Mouse (Mus musculus) A20 (cell line): ENCODE measurements around the gene Arhgdib.

ENCODE experiments used
- DNase-seq: peaks from one replicate; pipeline ENCODE4 v3.0.0-alpha.2; 2011; ENCODE audit warnings: low read depth, low spot score

Gene Arhgdib

DNA sequence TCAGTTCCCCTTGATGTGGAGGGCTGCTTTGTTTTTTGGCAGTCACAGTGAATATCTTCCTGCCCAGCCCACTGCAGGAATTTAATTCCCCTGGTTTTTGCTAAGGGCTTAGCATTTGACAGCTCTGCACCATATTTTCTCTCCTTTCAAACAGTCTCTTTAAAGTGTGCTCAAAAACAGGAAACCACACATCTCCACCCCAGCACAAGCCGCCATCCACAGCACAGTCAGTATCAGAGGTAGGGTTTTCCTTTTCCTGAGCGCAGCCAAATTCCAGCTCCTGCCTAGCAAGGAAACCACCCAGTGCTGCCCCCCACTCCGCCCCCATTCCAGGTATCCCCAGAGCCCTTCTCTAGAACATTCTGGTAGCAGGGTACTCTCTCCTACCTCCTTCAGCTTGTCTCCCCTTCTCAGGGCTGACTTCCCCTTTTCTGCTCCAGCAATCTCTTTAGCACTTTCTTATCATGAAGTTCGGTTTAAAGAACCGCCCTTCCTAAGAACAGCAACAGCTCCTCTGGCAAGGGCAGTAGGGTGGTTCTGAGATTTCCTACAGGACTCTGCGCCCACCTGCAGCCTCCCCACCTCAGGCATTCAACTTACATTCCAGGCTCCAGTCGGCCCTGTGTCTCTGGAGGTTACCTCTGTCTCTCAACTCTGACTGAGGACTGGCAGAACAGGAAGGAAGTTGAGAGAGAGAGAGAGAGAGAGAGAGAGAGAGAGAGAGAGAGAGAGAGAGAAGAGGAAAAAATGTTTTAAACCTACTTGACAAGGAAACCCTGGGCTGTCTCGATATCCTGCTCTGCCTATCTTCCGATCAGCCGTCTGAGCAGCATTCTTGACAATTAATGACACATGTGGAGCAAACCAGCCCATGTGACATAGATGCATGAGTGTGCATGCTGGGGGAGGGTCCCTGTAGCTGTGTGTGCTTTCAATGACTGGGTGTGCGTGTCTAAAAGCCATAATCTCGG lies at the start of gene Arhgdib:
Arhgdib (minus strand) TSS at position 849 of the 971 bp plus-strand sequence.
- peak; percentile 93 for DNase-seq

DNA sequence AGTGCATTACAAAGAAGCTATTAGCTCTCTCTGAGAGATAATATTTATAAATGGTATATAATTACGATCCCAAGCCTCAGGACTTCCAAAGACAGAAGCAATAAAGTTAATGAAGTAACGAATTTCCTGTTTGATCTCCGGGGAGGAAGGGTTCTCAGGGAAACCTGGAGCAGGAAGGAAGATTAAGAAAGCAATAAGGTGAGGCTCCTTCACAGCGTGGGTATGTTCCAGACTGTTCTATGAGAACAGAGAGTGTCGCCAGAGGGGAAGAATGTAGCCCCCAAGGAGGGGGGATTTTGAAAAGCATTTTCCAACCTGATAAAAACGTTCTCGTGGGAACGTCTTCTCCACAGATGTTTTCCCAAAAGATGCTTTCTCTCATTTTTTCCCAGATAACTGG lies 48.9 kb upstream of the Arhgdib start:
- DNase-seq = no peak

DNA sequence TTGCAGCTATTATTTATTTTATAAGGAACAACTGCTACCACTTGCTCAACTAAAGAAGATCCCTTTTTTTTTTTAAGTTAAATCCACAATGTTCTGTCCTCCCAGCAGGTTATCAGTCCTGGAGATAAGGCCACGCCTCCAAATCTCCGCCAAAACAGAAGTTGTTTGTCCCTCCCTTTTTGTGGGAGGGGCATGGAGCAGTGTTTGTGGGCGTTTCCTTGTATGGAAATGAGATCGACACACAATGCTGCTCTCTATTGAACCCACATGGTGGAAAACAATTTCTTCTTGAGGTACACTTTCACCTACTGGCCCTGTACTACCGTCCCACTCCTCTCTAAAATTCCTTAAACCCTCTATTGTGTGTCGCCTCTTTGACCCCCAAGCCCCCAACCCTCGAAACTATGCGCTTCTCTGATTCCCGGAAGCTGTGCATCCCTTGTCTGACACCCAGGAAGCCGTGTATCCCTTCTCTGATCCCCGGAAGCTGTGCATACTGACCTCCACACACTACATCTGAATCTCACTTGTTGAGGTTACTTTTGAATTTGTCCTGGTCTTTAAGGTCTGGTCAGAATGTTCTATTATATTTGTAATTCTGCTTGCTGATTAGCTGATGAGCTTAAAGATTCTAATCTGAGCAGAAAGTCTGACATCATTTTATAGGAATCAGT lies 48.3 kb upstream of the Arhgdib start:
- peak; percentile 52 for DNase-seq

DNA sequence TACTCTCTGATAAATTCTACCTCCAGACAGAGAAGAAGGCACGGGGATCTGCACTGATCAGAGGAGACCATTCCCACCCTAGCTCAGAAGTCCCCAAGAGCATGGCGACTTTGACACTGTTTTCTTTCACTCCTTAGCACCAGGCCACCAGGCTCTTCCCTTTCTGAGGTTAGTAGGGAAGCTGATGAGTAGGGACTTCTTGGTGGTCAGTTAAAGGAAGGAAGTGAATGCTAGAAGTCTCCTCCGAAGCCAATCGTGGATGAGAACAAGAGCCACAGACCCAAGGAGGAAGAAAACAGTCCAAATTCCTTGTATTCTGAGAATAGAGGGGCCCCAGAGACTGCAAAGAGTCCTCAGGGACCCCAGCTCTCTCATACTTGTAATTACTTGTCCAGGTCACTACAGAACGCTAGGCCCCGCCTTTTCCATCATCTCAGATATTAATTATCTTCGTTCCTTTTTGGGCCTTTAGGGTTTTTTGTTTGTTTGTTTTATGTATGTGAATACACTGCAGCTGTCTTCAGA lies 46.9 kb upstream of the Arhgdib start:
- no peak for DNase-seq

DNA sequence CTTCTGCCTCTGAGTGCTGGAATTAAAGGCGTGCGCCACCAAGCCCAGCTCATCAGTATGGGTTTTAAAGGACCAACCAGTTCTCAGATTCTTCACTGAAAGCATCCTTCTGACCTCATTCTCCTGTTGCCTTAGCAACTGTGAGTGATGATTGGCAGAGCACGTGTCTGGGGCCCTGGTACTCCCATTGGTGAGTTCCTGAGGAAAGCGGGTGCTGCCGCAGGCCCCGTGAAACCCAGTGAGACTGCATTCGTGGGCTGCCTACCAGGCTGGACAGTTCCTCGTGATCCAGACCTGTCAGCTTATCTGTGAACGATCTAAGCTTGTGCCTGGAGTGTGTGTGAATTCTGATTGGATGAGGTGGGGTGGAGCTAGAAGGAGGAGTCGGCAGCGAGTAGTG lies 45.0 kb upstream of the Arhgdib start:
- DNase-seq = no peak

DNA sequence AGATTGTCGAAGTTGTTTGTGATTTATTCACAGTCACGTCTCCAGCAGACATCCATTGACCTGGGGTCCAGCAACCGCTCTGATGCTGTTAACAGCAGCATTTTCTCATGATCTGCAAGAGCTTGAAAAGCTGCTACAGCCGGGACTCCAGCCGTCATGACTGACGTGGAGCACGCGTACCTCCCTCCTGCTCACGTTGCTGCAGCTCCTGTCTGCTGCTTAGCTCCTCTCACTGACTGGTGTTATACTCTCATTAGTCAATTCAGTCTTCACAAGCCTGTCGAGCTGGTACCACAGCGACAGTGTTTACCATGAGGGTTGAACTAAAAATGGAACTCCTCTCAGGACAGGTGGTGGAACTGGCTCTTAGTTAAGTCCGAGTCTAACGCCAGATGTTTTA lies 44.3 kb upstream of the Arhgdib start:
- no peak for DNase-seq

DNA sequence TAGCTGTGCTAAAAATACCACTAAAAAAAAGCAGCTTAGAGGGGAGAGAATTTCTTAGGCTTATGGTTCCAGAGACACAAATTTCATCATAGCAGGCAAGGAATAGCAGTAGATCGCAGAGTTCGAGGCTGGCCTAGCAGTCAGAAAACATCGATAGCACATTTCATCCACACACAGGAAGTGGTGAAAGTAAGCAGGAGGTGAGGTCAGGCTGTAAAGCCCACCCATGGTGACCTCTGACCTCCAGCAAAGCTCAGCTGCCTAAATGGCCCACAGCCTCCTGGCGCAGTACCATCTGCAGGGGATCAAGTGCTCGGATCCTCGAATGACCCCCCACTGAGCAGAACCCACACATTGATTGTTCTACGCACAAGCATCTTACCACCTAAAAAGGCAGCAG lies 41.5 kb upstream of the Arhgdib start:
- DNase-seq = no peak

DNA sequence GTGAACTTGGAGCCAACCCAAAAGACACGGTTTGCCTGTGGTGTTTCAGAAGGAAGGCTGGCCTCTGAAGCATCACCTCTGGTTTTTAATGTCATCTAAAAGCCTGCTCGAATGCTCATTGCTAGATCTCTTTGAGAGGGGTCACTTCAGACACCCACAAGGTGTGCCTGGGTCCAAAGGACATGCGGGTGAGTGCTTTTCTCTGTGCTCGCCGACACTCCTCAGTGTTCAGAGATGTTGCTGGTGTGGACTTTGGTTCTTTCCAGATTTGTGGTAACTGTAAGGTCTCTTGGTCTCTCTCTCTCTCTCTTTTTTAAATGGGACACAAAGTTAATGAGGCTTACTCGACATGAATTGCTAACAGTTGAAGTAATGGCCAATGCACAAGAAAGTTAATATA lies 40.9 kb upstream of the Arhgdib start:
- no peak for DNase-seq

DNA sequence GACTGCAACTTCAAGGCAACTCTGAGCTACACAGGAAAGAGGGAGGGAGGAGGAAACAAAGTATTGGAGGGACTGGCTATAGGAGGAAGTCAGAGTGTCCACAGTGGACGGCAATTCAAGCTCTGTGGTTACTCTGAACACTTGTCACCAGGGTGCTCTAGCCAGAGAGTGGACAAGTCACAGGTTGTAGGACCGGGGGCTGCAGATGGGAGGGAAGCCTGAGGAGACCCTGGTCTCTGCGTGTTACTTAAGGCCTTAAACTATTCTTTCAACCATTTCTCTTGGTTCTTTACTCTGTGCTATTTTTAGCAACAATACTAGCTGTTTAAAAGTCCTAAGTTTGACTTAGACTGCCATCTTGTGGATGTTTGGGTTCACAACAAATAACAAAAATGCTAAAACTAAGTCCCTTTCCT lies 38.6 kb upstream of the Arhgdib start:
- DNase-seq = peak; percentile 55

DNA sequence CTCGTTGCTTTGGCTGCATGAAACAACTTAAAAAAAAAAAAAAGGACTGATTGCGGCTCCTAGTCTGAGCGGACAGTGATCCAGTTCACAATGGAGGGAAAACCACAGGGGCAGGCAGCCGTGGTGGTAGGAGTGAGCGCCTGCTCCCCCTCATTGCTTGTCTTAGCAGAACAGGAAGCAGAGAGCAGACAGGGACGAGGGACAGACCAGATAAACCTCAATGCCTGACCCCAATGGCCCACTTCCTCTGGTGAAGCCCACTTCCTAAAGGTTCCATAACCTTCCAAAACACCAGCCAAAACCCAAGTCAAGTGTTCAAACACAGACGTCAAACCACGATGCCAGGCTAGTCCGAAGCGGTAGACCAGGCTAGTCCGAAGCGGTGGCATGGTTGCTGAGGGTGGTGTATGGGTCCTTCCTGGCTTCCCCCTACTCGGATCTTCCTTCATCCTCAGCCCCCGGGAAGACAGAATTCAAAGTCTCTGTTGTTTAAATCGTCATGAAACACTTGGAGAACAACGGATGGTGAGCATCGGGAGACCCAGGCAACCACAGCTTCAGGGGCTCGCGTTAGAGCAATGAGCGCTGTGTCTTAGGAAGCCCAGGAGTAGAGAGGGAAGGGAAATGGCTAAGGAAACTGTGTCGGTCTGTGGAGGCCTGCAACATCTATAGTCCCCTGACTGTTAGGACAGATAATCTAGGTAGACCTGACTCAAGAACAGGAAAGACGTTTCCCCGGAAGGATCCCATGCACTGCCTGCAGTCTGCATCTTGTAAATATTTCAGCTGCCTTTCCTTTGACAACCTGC lies 37.8 kb upstream of the Arhgdib start:
- DNase-seq = no peak

DNA sequence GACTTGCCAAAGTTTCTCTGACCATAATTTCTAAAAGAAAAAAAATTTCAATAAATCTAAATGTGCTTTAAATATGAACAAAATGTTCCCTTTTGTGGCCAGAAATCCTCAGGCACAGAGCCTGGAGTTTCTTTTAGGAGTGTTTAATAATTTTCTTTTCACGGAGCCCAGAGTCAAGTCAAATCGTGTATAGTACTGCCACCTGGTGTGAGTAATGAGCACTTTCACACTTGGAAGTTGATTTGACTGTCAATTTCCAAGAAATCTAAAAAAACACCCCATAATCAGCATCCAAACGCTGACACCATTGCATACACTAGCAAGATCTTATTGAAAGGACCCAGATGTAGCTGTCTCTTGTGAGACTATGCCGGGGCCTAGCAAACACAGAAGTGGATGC lies 27.2 kb upstream of the Arhgdib start:
- peak; percentile 50 for DNase-seq

DNA sequence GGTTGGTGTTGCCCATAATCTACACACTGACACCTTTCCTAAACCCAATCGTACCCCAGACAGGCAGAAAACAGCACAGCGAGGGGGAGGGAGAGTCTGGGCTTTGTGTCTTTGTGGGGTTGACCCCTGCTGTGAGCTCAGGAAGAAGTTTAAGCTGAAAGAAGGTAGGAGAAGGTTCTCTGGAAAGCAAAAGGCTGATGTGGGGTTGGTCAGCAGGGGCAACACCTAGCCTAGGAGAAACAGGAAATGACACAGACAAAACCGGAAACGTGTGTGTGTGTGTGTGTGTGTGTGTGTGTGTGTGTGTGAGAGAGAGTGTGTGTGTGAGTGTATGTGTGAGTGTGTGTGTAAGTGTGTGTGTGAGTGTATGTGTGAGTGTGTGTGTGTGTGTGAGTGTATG lies 25.8 kb upstream of the Arhgdib start:
- DNase-seq = peak; percentile 62

DNA sequence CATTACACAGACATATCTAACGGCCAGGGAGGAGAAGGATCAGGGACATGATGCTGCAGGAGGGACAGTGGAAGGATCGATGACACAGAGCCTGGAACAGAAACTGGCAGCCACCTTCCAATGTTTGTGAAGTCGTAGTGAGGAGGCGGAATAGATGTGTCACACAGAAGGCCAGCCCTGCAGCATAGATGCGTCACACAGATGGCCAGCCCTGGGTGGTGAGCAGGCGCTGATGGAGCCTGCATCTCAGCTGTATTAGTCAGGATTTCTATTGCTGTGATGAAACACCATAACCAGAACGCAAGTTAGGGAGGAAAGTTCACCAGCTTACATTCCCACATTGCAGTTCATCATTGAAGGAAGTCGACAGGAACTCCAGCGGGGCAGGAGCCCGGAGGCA lies 24.2 kb upstream of the Arhgdib start:
- DNase-seq = no peak

DNA sequence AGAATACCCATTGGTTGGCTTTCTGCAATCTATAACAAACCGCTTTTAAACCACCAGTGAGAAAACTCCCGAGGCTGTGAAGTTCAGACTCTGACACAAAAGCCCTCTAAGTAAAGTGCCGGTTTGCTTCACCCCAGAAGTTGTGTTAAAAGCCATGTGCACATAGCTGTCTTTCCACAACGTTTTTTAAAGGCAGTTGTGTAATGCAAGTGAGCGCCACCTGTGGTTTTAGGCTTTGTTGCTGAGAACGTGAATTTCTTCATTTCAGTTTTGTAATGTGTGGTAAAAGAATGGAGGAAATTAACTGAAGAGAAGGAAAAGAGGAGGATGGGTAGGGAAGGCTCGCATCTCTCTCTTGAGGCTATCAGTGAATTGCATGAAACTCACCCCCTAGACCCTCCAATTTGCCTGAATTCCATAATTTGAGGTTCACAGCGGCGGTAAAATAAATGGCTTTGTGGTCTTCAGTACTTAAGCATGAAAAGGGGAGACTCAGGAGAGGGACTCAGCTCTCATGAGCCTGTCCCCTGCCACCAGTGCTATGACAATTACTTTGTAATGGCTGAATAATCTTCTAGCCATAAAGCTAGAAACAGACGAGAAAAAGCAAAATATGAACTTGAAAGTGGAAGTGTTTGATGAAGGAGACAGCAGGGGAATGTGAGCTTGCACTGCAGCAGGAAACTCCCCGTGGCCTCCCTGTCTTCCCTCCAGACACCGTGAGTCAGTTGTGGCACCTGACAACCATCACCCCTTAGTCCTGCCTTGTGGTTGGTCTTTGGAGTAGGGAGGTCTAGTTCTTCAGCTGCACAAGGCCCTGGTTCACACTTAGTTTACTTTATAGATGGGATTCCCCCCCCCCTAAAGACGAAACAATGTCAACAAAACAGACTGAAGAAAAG lies 23.2 kb upstream of the Arhgdib start:
- peak; percentile 81 for DNase-seq

DNA sequence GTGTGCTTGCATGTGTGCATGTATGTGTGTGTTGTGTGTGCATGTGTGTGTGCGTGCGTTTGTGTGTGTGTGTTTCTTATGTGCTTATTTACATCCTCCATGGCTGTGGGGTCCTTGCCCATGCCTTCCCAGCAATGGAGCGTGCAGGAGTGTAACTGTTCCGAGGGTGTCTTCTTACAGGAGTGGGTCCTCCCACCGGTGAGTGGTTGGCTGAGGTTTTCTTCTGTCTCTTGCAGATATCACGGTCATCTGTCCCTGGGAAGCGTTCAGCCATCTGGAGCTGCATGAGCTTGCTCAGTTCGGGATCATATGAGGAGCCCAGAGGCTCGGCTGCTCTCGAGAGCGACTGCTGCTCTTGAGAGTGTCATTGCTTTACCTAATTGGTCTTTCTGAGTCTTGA lies 21.3 kb upstream of the Arhgdib start:
- no peak for DNase-seq

DNA sequence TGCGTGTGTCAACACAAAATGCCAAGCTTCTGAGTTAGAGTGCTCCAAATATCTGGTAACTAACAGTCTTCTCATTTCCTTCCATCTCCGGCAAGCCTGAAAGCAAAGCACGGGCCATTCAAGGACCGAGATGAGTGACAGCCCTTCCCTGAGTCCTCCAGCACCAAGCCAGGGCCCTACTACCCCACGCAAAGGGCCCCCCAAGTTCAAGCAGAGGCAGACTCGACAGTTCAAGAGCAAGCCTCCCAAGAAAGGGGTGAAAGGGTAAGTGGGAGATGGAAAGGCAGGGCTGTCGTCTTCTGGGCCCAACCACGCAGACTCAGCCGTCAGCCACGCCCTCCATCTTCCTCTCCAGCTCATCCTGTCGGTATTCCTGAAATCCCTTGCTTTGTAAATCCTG lies 17.4 kb upstream of the Arhgdib start:
- DNase-seq = no peak

DNA sequence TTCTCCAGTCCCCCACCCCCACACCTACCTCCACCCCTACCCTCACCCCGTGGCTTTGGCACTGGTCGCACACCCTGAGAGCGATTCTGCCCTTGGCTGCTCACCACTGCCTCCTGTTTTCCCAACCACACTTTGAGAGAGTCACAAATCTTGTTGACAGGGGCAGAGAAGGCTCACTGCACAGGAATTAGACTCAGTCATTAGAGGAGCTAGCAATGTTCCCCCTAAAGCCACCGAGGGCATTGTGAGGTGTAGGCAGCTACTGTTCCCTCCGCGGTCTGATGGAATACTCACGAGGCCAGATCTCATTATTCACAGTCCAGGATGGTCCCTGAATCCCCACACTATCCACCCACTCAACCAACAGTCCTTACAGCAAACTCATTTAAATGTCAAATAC lies 15.4 kb upstream of the Arhgdib start:
- no peak for DNase-seq

DNA sequence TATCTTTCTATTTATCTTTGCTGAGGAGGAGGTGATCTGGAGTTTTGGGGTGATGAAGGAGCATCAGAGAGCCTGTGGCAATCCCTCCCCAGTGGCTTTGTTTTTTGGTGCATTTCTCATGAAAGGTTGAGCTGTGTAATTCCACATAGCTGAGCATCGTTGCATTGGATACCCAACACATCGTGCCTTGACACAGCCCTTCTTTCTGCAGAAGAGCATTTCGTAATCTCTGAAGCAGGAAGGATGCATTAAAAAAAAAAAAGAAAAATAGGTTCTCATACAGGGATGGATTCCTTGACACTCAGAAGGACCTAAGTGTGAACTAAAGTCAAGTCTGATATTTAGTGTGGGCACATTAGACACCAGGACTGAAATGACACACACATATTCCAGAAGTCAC lies 13.5 kb upstream of the Arhgdib start:
- no peak for DNase-seq

DNA sequence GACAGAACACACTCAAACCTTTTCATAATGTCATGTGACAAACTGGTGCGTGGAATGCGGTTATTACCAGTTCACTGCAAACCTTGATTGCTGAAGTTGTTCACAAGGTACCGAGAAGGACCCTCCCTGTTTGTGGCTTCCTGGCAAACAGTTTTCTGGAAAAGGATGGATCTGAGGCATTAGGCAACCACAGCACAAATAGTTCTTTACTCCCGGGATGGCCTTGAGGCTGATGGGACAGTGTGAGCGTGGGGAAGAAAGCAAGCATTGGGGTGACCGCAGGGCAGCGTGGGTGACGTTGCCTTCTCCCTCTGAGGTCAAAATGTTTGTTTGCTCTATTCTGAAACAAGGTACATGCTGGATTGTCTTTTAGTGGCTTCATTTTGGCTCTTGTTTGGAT lies 13.0 kb upstream of the Arhgdib start:
- no peak for DNase-seq

DNA sequence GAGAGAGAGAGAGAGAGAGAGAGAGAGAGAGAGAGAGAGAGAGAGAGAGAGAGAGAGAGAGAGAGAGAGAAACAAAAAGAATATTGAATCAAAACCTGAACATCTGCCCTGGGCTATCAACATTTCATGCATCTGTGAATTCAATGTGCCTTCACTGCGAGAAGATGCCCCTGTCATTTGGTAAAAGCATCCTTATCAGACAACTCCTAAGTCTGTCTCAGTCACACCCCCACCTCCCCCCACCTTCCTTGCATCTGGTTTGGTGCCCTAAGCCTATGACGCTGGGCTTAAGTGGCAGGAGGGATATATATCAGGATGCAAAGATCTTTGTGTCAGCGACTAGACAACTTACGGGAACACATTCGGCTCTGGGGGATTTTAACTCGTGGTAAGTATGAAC lies 12.5 kb upstream of the Arhgdib start:
- no peak for DNase-seq

DNA sequence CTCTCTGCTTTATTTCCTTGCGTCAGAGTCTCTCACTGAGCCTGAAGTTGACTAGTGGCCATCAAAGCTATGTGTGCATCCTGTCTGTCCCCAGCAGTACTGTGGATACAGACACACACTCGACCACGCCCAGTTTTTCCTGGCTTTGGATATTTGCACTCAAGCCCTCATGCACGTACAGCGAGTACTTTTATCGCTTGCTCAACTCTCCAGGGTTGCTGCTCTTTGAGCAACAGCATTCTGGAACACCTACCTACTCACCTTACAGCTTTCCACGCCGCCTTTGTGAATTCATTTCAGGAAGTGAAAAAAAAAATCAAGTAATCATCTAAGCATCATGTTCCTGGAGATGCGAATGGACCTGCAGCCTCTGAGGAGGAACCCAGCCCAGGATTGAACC lies 11.2 kb upstream of the Arhgdib start:
- DNase-seq = no peak
